Mouse (Mus musculus) ES-E14 (cell line): ENCODE results near the gene Eps8l1. TPM values are rescaled to one million over a fixed set of nuclear protein-coding genes. Genes with fewer than 3 reads are reported as not detected.

ENCODE experiments used
- DNase-seq: peaks from one replicate; pipeline ENCODE4 v3.0.0-alpha.2; 2013; ENCODE audit warnings: low read depth, low spot score
- H3K27ac ChIP-seq: 2 replicates; pipeline ENCODE4 v1.5.1; 2012; ENCODE audit warnings: low read depth, mild to moderate bottlenecking, low read length, moderate library complexity, mixed read lengths; ENCODE audit not compliant: poor library complexity, insufficient read depth, severe bottlenecking
- H3K36me3 ChIP-seq: 2 replicates; pipeline ENCODE4 v1.6.1; 2012; ENCODE audit warnings: mild to moderate bottlenecking, low read length, moderate library complexity, mixed read lengths; ENCODE audit not compliant: control insufficient read depth, poor library complexity, insufficient read depth, severe bottlenecking
- H3K4me1 ChIP-seq, 2 experiments: fragments of 150-350 bp in 1 of 2; sonication (generic) in 1 of 2; 2 replicates each; pipeline ENCODE4 v1.6.1; 2012; ENCODE audit warnings: low read length in 2 of 2, mild to moderate bottlenecking in 1 of 2, mixed read lengths in 1 of 2; ENCODE audit not compliant: control insufficient read depth in 2 of 2, insufficient read depth in 2 of 2, poor library complexity in 1 of 2
- H3K4me3 ChIP-seq, 2 experiments: fragments of 150-350 bp in 1 of 2; sonication (generic) in 1 of 2; 2 replicates each; pipeline ENCODE4 v1.5.1; 2012; ENCODE audit warnings: low read length in 2 of 2, low read depth in 1 of 2, mild to moderate bottlenecking in 1 of 2, mixed read lengths in 1 of 2; ENCODE audit not compliant: insufficient read depth in 1 of 2, poor library complexity in 1 of 2, severe bottlenecking in 1 of 2
- H3K9ac ChIP-seq: 2 replicates; pipeline ENCODE4 v1.6.1; 2012; ENCODE audit warnings: low read depth, mild to moderate bottlenecking, low read length, mixed read lengths; ENCODE audit not compliant: poor library complexity, insufficient read depth, severe bottlenecking
- H3K9me3 ChIP-seq: fragments of 150-350 bp; sonication (generic); 2 replicates; pipeline ENCODE4 v1.6.1; 2012; ENCODE audit warnings: low read depth, mild to moderate bottlenecking, low read length; ENCODE audit not compliant: control insufficient read depth, insufficient read depth
- CHD2 ChIP-seq: IDR thresholded peaks from 2 replicates; pipeline ENCODE4 v1.6.1; 2014; ENCODE audit warnings: mild to moderate bottlenecking, low read depth, low read length, inconsistent platforms
- HCFC1 ChIP-seq: IDR thresholded peaks from 2 replicates; pipeline ENCODE4 v1.6.1; 2012; ENCODE audit warnings: low read length, inconsistent platforms, borderline replicate concordance; ENCODE audit not compliant: insufficient read depth
- MAFK ChIP-seq: IDR thresholded peaks from 2 replicates; pipeline ENCODE4 v1.6.1; 2014; ENCODE audit warnings: mild to moderate bottlenecking, low read depth, low read length, inconsistent platforms; ENCODE audit not compliant: insufficient read depth
- ZC3H11A ChIP-seq: IDR thresholded peaks from 2 replicates; pipeline ENCODE4 v1.6.1; 2012; ENCODE audit warnings: low read depth, mild to moderate bottlenecking, inconsistent platforms, low read length, borderline replicate concordance
- ZNF384 ChIP-seq: IDR thresholded peaks from 2 replicates; pipeline ENCODE4 v1.6.1; 2012; ENCODE audit warnings: low read depth, low read length, inconsistent platforms
- in situ Hi-C, 2 experiments: fragments of 600-800 bp; cut with MboI; formaldehyde crosslinking; loops; one replicate each; pipeline ENCODE4 v1.15.1; 2025; ENCODE audit warnings: low sequenced_read_pairs in 2 of 2, inconsistent platforms in 1 of 2; ENCODE audit not compliant: unreplicated experiment in 2 of 2
- total RNA-seq: library from RNA; depleted of rRNA; stranded (reverse); fragments of 300-350 nt; gene quantifications from 2 replicates; pipeline ENCODE4 v1.2.3, GENCODE M21; 2012

Eps8l1 gene
- total RNA-seq, 1 experiment, result 0.18 TPM

DNA sequence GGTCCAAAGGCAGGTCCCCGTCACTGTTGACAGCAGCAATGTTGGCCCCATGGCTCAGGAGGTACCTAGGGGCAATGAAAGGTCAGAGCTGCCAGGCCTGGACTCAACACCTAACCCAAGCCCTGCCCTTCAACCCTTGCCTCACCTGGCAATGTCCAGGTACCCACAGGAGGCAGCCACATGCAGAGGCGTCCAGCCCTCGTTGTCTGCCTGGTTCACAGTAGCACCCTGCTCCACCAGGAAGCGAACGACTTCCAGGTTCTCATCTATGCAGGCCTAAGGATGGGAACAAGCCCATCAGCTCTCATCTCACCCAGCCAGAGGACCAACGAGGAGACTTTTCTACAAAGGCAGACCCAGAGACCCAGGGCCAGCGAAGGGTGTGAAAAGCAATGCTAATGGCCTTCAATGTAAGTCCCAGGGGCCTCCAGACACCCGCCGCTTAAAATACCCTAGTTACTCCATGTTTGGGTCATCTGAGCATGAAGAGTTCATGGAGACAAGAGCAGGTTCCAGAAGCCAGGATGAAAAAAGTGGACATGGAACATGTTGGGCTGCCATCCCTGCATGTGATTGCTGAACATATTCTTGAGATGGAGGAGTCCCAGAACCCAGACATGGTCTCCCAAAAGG, 36.9 kb downstream of the Eps8l1 start:
- Histone ChIP-seq H3K4me3 (no peak overlapping the region), H3K36me3 (peaks cover 9% of the 10 kb centered on the region), H3K9me3 (no peaks in the 10 kb centered on the region), H3K27ac (no peak overlapping the region), H3K9ac (no peak overlapping the region), H3K4me1 (no peaks in the 10 kb centered on the region; a peak in 1 of 4 replicates)
- TF ChIP-seq MAFK (no peak), CHD2 (no peak), ZNF384 (no peak), ZC3H11A (no peak), HCFC1 (no peak)
- in situ Hi-C loops, result no loop called here
- no peak for DNase-seq

DNA sequence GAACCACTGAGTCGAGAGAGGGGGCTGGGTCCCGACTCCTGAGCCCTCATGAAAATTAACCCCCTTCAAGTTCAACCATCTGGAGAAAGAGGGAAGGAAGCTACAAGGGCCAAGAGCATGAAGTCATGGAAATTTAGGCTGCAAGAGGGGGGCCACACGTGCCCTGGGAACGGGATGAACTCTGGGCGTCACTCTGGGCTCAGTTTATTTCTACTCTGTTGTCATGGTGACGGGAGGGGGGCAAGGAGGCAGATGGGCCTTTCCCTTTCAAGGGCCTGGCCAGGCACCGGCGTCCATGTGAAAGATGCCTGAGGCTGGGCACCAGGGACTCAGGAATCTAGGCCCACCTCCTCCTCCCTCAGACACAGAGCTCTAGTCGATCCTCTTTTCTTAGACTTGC, 37.8 kb downstream of the Eps8l1 start:
- H3K27ac ChIP-seq, result no peak overlapping the region
- in situ Hi-C loops, result no loop called here
- H3K4me1 ChIP-seq, result no peaks in the 10 kb centered on the region; a peak in 1 of 4 replicates
- DNase-seq, result no peak
- TF ChIP-seq ZC3H11A, result no peak
- no peak for TF ChIP-seq ZNF384
- no peak for TF ChIP-seq CHD2
- no peak for TF ChIP-seq MAFK
- no peak for TF ChIP-seq HCFC1
- H3K9ac ChIP-seq, result no peak overlapping the region
- H3K4me3 ChIP-seq, result no peak overlapping the region
- H3K9me3 ChIP-seq, result no peaks in the 10 kb centered on the region
- peaks cover 6% of the 10 kb centered on the region for H3K36me3 ChIP-seq

DNA sequence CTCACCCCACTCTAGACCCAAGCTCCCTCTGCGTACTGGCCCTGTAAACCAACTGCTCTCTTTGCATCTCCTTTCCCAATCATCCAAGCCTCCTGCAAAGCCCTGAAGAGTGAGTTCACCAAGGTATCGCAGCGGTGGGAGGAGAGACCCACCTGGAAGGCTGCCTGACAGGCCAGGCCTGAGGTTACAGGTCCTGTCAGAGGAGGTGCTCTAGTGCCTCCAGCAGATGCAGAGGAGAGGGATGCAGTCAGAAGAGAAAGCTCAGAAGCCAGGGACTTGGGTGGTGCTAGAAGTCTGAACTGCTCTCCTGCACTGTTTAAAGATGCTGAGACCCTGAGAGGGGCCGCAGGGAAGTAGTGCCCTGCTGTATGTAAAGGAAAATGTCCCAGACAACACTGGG, 38.6 kb downstream of the Eps8l1 start:
- no peaks in the 10 kb centered on the region; a peak in 1 of 4 replicates for H3K4me1 ChIP-seq
- H3K9me3 ChIP-seq, result no peaks in the 10 kb centered on the region
- H3K4me3 ChIP-seq, result no peak overlapping the region
- no peak overlapping the region for H3K9ac ChIP-seq
- peaks cover 6% of the 10 kb centered on the region for H3K36me3 ChIP-seq
- in situ Hi-C loops, result no loop called here
- DNase-seq, result no peak
- TF ChIP-seq ZC3H11A, result no peak
- TF ChIP-seq MAFK, result no peak
- TF ChIP-seq ZNF384, result no peak
- TF ChIP-seq HCFC1, result no peak
- TF ChIP-seq CHD2, result no peak
- no peak overlapping the region for H3K27ac ChIP-seq

DNA sequence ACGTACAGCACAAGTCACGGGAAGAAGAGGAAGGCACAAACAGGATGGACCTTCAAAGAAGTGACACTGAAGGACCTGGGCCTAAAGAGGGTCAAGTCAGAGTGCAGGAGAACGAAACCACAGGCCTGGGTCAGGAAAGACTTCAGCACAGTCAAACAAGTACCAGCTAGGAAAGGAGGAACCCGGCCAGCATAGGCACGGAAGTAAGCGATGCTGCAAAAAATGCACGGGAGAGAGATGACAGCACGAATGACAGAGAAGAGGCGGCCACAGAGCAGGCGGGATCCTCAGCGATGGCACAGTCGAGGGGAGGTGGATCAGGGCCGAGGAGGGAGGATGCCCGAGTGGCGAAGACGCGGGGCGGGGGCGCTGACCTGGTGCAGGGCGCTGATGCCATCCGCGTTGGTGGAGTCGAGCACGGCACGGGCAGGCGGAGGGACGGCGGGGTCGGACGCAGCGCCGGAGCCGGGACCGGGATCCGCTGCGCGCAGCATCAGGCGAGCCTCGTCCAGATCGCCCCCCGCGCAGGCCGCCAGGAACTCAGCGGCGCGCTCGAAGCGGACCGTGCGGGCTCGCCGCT, 40.5 kb downstream of the Eps8l1 start:
- H3K36me3 ChIP-seq, result peaks cover 6% of the 10 kb centered on the region
- no peak for DNase-seq
- H3K27ac ChIP-seq, result no peak overlapping the region
- in situ Hi-C loops, result no loop called here
- peak overlapping the region; percentile 88 for H3K9ac ChIP-seq
- no peaks in the 10 kb centered on the region for H3K9me3 ChIP-seq
- TF ChIP-seq MAFK, result no peak
- no peak for TF ChIP-seq CHD2
- no peaks in the 10 kb centered on the region; a peak in 1 of 4 replicates for H3K4me1 ChIP-seq
- H3K4me3 ChIP-seq, result peak overlapping the region; percentile 92
